Mouse (Mus musculus) forebrain, embryonic 10.5 days (tissue): ENCODE results near the gene Hagh. TPM values are rescaled to one million over a fixed set of nuclear protein-coding genes. Genes with fewer than 3 reads are reported as not detected.

Experiments used
- DNase-seq: peaks from one replicate; pipeline ENCODE4 v3.0.0-alpha.2; 2017; ENCODE audit warnings: low spot score; ENCODE audit errors: extremely low spot score
- H3K27ac ChIP-seq: fragments of 300-500 bp; sonication (generic); 2 replicates; pipeline ENCODE4 v1.5.1; 2016; ENCODE audit warnings: mild to moderate bottlenecking
- H3K27me3 ChIP-seq: fragments of 300-500 bp; sonication (generic); 2 replicates; pipeline ENCODE4 v1.6.1; 2016; ENCODE audit warnings: mild to moderate bottlenecking; ENCODE audit not compliant: poor library complexity, severe bottlenecking
- H3K36me3 ChIP-seq: fragments of 300-500 bp; sonication (generic); replicated peaks from 2 replicates; pipeline ENCODE4 v1.6.1; 2016; ENCODE audit warnings: mild to moderate bottlenecking, moderate library complexity
- H3K4me1 ChIP-seq: fragments of 300-500 bp; sonication (generic); 2 replicates; pipeline ENCODE4 v1.6.1; 2016
- H3K4me3 ChIP-seq: fragments of 300-500 bp; sonication (generic); 2 replicates; pipeline ENCODE4 v1.5.1; 2016; ENCODE audit warnings: mild to moderate bottlenecking, moderate library complexity
- H3K9me3 ChIP-seq: fragments of 300-500 bp; sonication (generic); 2 replicates; pipeline ENCODE4 v1.6.1; 2016; ENCODE audit warnings: mild to moderate bottlenecking, moderate library complexity
- WGBS: fragments of 180-500 bp; shearing (Covaris S2); methylation state at CpG from one replicate; pipeline ENCODE4 v1.1.7; 2016; 5-methylcytosine and 5-hydroxymethylcytosine counted together
- polyA plus RNA-seq: library from polyadenylated mRNA; unstranded; fragments of >200 nt; fragmentation: Nextera tagmentation; extraction: Ambion mirVana; gene quantifications from 2 replicates; pipeline ENCODE4 v1.2.1, GENCODE M21; 2016

Hagh gene
- polyA plus RNA-seq, 1 experiment from 2014 or later = 26.4 TPM

DNA sequence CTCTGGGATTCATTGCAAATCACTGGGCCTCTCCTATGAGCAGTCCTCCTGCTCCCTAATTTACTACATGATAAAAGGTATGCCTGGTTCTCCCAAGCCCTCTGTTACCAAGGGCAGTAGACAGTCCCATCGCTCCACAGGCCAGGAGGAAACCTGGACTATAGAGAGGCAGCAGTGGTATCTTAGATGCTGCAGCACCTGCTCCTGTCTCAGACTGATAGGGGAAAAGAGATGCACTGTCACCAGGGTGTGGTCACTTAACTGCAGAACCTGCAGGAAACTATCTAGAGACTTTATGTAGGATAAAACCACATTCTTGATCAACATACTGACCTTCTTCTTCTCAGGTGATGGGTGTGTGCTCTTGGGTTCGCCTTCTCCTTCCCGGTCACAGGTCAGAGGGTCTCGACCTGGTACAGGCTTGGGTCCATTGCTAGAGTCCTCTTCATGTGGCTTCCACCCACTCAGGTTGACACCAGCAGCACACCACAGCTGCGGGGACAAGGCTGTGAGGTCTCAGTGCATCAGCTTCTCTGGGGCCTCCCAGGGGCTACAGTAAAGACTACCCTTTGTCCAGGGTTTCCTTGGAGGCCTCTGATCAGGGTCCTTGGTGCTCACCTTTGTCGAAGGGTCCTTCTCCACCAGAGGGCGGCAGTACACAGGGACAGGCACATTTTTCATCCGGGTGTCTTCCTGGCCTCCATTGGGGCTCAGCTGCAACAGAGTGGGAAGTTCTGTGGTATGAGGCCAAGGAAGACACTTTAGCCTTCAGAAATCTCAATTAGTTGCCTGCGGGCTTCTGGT is 62.9 kb downstream of the Hagh start:
- Histone ChIP-seq H3K27me3 (no peaks in the 10 kb centered on the region), H3K4me1 (peaks cover 4% of the 10 kb centered on the region), H3K36me3 (peaks cover 100% of the 10 kb centered on the region), H3K4me3 (no peak overlapping the region), H3K9me3 (no peaks in the 10 kb centered on the region), H3K27ac (no peak overlapping the region)
- DNase-seq = no peak
- WGBS = 74% methylated on average over 9 of the region's 9 CpGs

DNA sequence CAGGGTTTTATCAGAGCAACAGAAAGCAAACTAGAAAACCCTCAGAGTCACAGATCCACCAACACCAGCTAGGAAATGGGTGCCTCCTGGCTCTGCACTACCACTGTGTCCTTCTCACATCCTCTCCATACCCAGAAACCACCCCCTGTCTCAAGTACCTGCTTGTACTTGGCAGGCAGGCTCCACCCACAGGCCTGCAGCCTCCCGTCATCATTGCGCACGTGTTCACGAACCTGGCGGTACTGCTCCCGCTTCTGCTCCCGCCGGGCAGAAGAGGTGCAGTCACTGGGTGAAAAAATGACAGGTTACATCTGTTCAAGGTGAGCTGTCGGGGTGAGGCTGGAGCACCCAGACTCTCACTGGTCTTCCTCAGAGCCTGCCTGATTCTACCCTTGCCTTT is 63.8 kb downstream of the Hagh start:
- DNase-seq = no peak
- Histone ChIP-seq H3K36me3 (peaks cover 100% of the 10 kb centered on the region), H3K4me1 (no peaks in the 10 kb centered on the region), H3K27me3 (no peaks in the 10 kb centered on the region), H3K27ac (no peak overlapping the region), H3K9me3 (no peaks in the 10 kb centered on the region), H3K4me3 (no peak overlapping the region)
- 90% methylated on average over 9 of the region's 9 CpGs for WGBS

DNA sequence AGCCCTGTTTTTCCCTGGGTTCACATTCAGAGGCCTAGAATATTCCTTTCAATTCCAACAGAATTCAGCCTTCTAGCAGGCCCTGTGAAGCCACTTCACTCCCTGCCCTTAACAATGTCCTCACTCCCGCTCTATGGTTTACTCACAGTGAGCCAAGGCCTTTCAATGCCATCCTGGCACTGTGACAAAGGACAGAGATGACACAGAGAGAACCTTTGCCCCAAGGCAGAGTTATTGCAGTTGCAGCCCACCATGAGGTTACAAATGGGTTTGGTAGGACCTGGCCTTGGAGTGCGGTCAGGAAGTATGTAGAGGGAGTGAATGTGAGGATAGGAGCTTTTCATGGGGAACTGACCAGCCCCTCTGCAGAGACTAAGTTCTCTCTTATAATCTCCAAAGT is 67.6 kb downstream of the Hagh start:
- H3K9me3 ChIP-seq = no peaks in the 10 kb centered on the region
- peaks cover 100% of the 10 kb centered on the region for H3K36me3 ChIP-seq
- H3K4me1 ChIP-seq = no peaks in the 10 kb centered on the region
- no peaks in the 10 kb centered on the region for H3K27me3 ChIP-seq
- WGBS = 90% methylated on average over 2 of the region's 2 CpGs
- DNase-seq = no peak
- no peak overlapping the region for H3K27ac ChIP-seq
- H3K4me3 ChIP-seq = no peak overlapping the region

DNA sequence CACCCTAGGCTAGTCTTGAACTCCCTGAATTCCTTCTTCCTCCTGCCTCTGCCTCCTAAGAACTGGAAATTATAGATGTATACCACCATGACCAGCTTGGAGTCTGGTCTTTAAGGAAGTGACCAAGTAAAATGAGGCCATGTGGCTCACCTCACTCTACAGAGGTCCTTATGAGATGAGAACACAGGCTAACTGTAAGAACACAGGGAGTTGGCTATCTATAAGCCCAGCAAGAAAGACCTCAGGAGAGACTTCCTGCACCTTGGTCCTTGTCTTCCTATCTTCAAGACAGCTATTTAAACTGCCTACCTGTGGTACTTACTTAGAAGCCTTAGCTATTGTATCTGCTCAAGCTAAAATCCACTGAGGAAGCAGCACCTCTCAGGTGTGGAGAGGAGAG is 74.0 kb downstream of the Hagh start:
- no peaks in the 10 kb centered on the region for H3K4me1 ChIP-seq
- DNase-seq = no peak
- peaks cover 100% of the 10 kb centered on the region for H3K36me3 ChIP-seq
- H3K27me3 ChIP-seq = no peaks in the 10 kb centered on the region
- no peaks in the 10 kb centered on the region for H3K9me3 ChIP-seq
- no peak overlapping the region for H3K4me3 ChIP-seq
- H3K27ac ChIP-seq = no peak overlapping the region

Other genes starting within 250 kb of the Hagh start
- gene Tsc2, start 207.5 kb upstream of the Hagh start, polyA plus RNA-seq = 75.3 and 75.4 TPM in 2 replicates
- gene Nthl1, start 207.5 kb upstream of the Hagh start, polyA plus RNA-seq = 26.9 and 29.5 TPM in 2 replicates
- gene Slc9a3r2, start 189.8 kb upstream of the Hagh start, polyA plus RNA-seq = 25.9 and 27.1 TPM in 2 replicates
- not detected in 2 replicates for gene Npw, start 181.7 kb upstream of the Hagh start, polyA plus RNA-seq
- gene Zfp598, start 170.5 kb upstream of the Hagh start, polyA plus RNA-seq = 27.5 and 30.6 TPM in 2 replicates
- 9.7 and 11.0 TPM in 2 replicates for gene Syngr3, start 150.2 kb upstream of the Hagh start, polyA plus RNA-seq
- 57.7 and 60.3 TPM in 2 replicates for gene Gfer, start 144.0 kb upstream of the Hagh start, polyA plus RNA-seq
- 0.79 and 1.0 TPM in 2 replicates for gene Noxo1, start 143.9 kb upstream of the Hagh start, polyA plus RNA-seq
- gene Tbl3, start 132.5 kb upstream of the Hagh start, polyA plus RNA-seq = 162 and 167 TPM in 2 replicates
- gene Rnf151, start 122.1 kb upstream of the Hagh start, polyA plus RNA-seq = 0.43 and 0.69 TPM in 2 replicates
- 1,888 and 1,960 TPM in 2 replicates for gene Rps2, start 122.0 kb upstream of the Hagh start, polyA plus RNA-seq
- 190 and 194 TPM in 2 replicates for gene Ndufb10, start 115.7 kb upstream of the Hagh start, polyA plus RNA-seq
- gene Rpl3l, start 112.3 kb upstream of the Hagh start, polyA plus RNA-seq = not detected in 2 replicates
- 22.2 and 22.8 TPM in 2 replicates for gene Msrb1, start 103.5 kb upstream of the Hagh start, polyA plus RNA-seq
- gene Hs3st6, start 87.2 kb upstream of the Hagh start, polyA plus RNA-seq = 0.50 and 0.68 TPM in 2 replicates
- 0.09 TPM in 1 of 2 replicates, not detected in the other for gene Meiob, start 35.9 kb upstream of the Hagh start, polyA plus RNA-seq
- gene Fahd1, start 10.2 kb downstream of the Hagh start, polyA plus RNA-seq = 16.6 and 19.0 TPM in 2 replicates
- 0.17 and 0.36 TPM in 2 replicates for gene Igfals, start 25.9 kb downstream of the Hagh start, polyA plus RNA-seq
- gene Nubp2, start 46.2 kb downstream of the Hagh start, polyA plus RNA-seq = 81.3 and 82.5 TPM in 2 replicates
- 42.8 and 45.3 TPM in 2 replicates for gene Spsb3, start 46.5 kb downstream of the Hagh start, polyA plus RNA-seq
- 30.3 and 30.4 TPM in 2 replicates for gene Eme2, start 54.9 kb downstream of the Hagh start, polyA plus RNA-seq
- gene Mrps34, start 55.0 kb downstream of the Hagh start, polyA plus RNA-seq = 100 and 103 TPM in 2 replicates
- gene Nme3, start 56.4 kb downstream of the Hagh start, polyA plus RNA-seq = 50.1 and 51.8 TPM in 2 replicates
- 36.2 and 37.3 TPM in 2 replicates for gene Mapk8ip3, start 96.8 kb downstream of the Hagh start, polyA plus RNA-seq
- gene Jpt2, start 120.5 kb downstream of the Hagh start, polyA plus RNA-seq = 502 and 521 TPM in 2 replicates
- 8.1 and 8.4 TPM in 2 replicates for gene Cramp1l, start 175.6 kb downstream of the Hagh start, polyA plus RNA-seq
- 27.0 and 27.4 TPM in 2 replicates for gene Ift140, start 175.9 kb downstream of the Hagh start, polyA plus RNA-seq
- 10.9 and 11.5 TPM in 2 replicates for gene Tmem204, start 243.4 kb downstream of the Hagh start, polyA plus RNA-seq